In the genomic region with DNA sequence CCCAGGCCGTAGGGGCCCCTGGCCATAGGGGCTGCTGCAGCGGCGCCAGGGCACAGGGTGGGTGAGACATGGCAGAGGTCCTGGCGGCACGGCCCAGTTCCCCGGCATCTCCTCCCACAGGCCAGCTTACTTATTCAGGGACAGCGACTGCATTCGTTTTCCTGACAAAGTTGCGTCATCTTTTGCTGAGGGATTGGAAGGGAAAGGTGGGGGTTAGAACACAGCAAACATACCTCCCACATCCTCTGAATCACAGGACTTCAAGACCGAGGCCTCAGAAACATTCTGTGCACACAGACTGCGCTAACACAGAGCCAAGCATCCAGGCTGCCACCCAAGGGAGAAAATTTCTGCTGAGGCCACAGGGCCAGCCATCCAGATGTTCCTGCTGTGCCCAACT, we compare ENCODE assay signal across 10 mouse cellular contexts. TPM values are rescaled to one million over a fixed set of nuclear protein-coding genes. Genes with fewer than 3 reads are reported as not detected.
DNase-seq lines count a peak whose midpoint lies in the region; ATAC-seq and TF ChIP-seq lines count a peak whose summit lies in the region.
"Had no signal": no experiment of that assay in that cellular context is flagged by ENCODE, and none has a peak within 500 bp of the region (broad histone marks: within the 10 kb centered on the region; RNA-seq: fewer than 3 reads in every experiment).

No protein-coding gene starts in this region.

- peaks cover 22% of the 10 kb centered on the region for H3K79me2 ChIP-seq in C2C12 (ENCODE audit: control insufficient read depth, insufficient read depth)

- no peak overlapping the region for H3K9ac ChIP-seq in intestine, postnatal 0 days (ENCODE audit: low read depth, low read length)
- no peak overlapping the region for H3K9ac ChIP-seq in intestine, embryonic 15.5 days
- H3K9ac ChIP-seq: heart, embryonic 13.5 days had no signal

- H3K4me2 ChIP-seq in intestine, postnatal 0 days (replicated peaks; ENCODE audit: low read depth), result no peak overlapping the region
- H3K4me2 ChIP-seq in intestine, embryonic 15.5 days (replicated peaks), result no peak overlapping the region
- H3K4me2 ChIP-seq: heart, embryonic 13.5 days had no signal

- TF ChIP-seq CTCF in intestine, postnatal 0 days (IDR thresholded peaks at IDR 0.05; ENCODE audit: low read depth), result no peak
- TF ChIP-seq CTCF in C2C12 (IDR thresholded peaks at IDR 0.05; ENCODE audit: control insufficient read depth, insufficient read depth, insufficient read length), result no peak

- ATAC-seq in intestine, postnatal 0 days, result no peak
- ATAC-seq in intestine, embryonic 15.5 days, result no peak

- H3K27ac ChIP-seq in intestine, postnatal 0 days (ENCODE audit: low read depth, low read length), result peak overlapping the region; percentile 50
- H3K27ac ChIP-seq in intestine, embryonic 15.5 days, result no peak overlapping the region
- H3K27ac ChIP-seq in midbrain, embryonic 10.5 days (replicated peaks), result no peak overlapping the region
- H3K27ac ChIP-seq: heart, embryonic 13.5 days had no signal

- no peaks in the 10 kb centered on the region for H3K27me3 ChIP-seq in intestine, postnatal 0 days (replicated peaks; ENCODE audit: control insufficient read depth, insufficient read depth, low read length)
- no peaks in the 10 kb centered on the region for H3K27me3 ChIP-seq in intestine, embryonic 15.5 days (replicated peaks)
- no peaks in the 10 kb centered on the region for H3K27me3 ChIP-seq in C2C12 (ENCODE audit: control insufficient read depth, insufficient read depth, insufficient read length)
- H3K27me3 ChIP-seq in midbrain, embryonic 10.5 days (ENCODE audit: low read depth, poor library complexity, severe bottlenecking), result no peaks in the 10 kb centered on the region
- H3K27me3 ChIP-seq: heart, embryonic 13.5 days; megakaryocyte, embryonic 14.5 days had no signal

- no peaks in the 10 kb centered on the region for H3K9me3 ChIP-seq in intestine, postnatal 0 days (ENCODE audit: control insufficient read depth)
- H3K9me3 ChIP-seq in intestine, embryonic 15.5 days, result no peaks in the 10 kb centered on the region
- no peaks in the 10 kb centered on the region for H3K9me3 ChIP-seq in midbrain, embryonic 10.5 days (replicated peaks)
- H3K9me3 ChIP-seq: heart, embryonic 13.5 days had no signal

- H3K36me3 ChIP-seq in intestine, postnatal 0 days (ENCODE audit: control insufficient read depth, insufficient read depth), result peaks cover 95% of the 10 kb centered on the region
- peaks cover 84% of the 10 kb centered on the region for H3K36me3 ChIP-seq in intestine, embryonic 15.5 days
- H3K36me3 ChIP-seq in C2C12 (ENCODE audit: control insufficient read depth, insufficient read depth), result peaks cover 86% of the 10 kb centered on the region
- H3K36me3 ChIP-seq in midbrain, embryonic 10.5 days, result peaks cover 100% of the 10 kb centered on the region

- intact Hi-C loops in left cerebral cortex, postnatal 14 days (cut with DNase I), result no loop called here

- H3ac ChIP-seq in C2C12 (ENCODE audit: control insufficient read depth, insufficient read length, low read depth), result no peak overlapping the region

- H3K4me1 ChIP-seq in intestine, postnatal 0 days (replicated peaks; ENCODE audit: control insufficient read depth, insufficient read depth, low read length), result no peaks in the 10 kb centered on the region
- no peaks in the 10 kb centered on the region for H3K4me1 ChIP-seq in intestine, embryonic 15.5 days (replicated peaks)
- H3K4me1 ChIP-seq in midbrain, embryonic 10.5 days, result no peaks in the 10 kb centered on the region

- peak; percentile 45 to 51 for DNase-seq in adrenal gland, postnatal 36 days
- DNase-seq in left cerebral cortex, postnatal 14 days (ENCODE audit: low spot score in 2 of 2), result peak; percentile 50 to 68
- DNase-seq in midbrain, embryonic 10.5 days (ENCODE audit: low spot score), result no peak
- DNase-seq in lung, postnatal 14 days, result no peak
- DNase-seq: kidney, adult 18-20 months had no signal

- H3K79me3 ChIP-seq in C2C12 (ENCODE audit: low read depth), result peaks cover 5% of the 10 kb centered on the region

- no peak overlapping the region for H3K4me3 ChIP-seq in intestine, postnatal 0 days (ENCODE audit: low read depth, low read length)
- H3K4me3 ChIP-seq in intestine, embryonic 15.5 days (replicated peaks), result no peak overlapping the region
- no peak overlapping the region for H3K4me3 ChIP-seq in C2C12 (ENCODE audit: insufficient read depth, poor library complexity, severe bottlenecking)
- H3K4me3 ChIP-seq in midbrain, embryonic 10.5 days, result no peak overlapping the region
- H3K4me3 ChIP-seq: heart, embryonic 13.5 days; megakaryocyte, embryonic 14.5 days had no signal

- WGBS in intestine, postnatal 0 days, result 83% methylated on average over 11 of the region's 11 CpGs
- whole genome bisulfite sequencing in intestine, embryonic 15.5 days, result 83% methylated on average over 11 of the region's 11 CpGs
- WGBS in midbrain, embryonic 10.5 days, result 94% methylated on average over 11 of the region's 11 CpGs

TF ChIP-seq in C2C12, 6 proteins besides CTCF, POLR2A, EP300 and RAD21:
- peak; percentile 48 for TF ChIP-seq CEBPB (IDR thresholded peaks at IDR 0.05; ENCODE audit: low read depth)
- TF ChIP-seq MAX (IDR thresholded peaks at IDR 0.05), result no peak
TF ChIP-seq in C2C12: peak in this region for 1.

RNA-seq across cellular contexts. Expression of gene Pdap1, which starts 9.8 kb away (rescaled TPM):
- 49.4 and 55.5 TPM in 2 replicates for polyA plus RNA-seq in intestine, postnatal 0 days (2015; fragmentation: Nextera tagmentation; extraction: Ambion mirVana)
- 77.0 and 87.1 TPM in 2 replicates for polyA plus RNA-seq in intestine, embryonic 15.5 days (2015; fragmentation: Nextera tagmentation; extraction: Ambion mirVana)
- 136 TPM for polyA plus RNA-seq in C2C12 (2012; fragmentation: generic; extraction: Trizol)
- total RNA-seq in adrenal gland, postnatal 36 days (2021), result 10 to 100 TPM; 88.0 to 92.1 TPM
- total RNA-seq in left cerebral cortex, postnatal 14 days (2021), result 10 to 100 TPM; 85.9 to 96.7 TPM
- 128 and 134 TPM in 2 replicates for polyA plus RNA-seq in midbrain, embryonic 10.5 days (2016; fragmentation: Nextera tagmentation; extraction: Ambion mirVana)

RNA-seq across cellular contexts. Expression of gene Bud31, which starts 10.0 kb away (rescaled TPM):
- polyA plus RNA-seq in intestine, postnatal 0 days (2015; fragmentation: Nextera tagmentation; extraction: Ambion mirVana), result 155 and 160 TPM in 2 replicates
- 176 and 185 TPM in 2 replicates for polyA plus RNA-seq in intestine, embryonic 15.5 days (2015; fragmentation: Nextera tagmentation; extraction: Ambion mirVana)
- polyA plus RNA-seq in C2C12 (2012; fragmentation: generic; extraction: Trizol), result 175 TPM
- 100 to 1,000 TPM; 113 to 117 TPM for total RNA-seq in adrenal gland, postnatal 36 days (2021)
- 10 to 100 TPM; 77.9 to 95.3 TPM for total RNA-seq in left cerebral cortex, postnatal 14 days (2021)
- 234 and 244 TPM in 2 replicates for polyA plus RNA-seq in midbrain, embryonic 10.5 days (2016; fragmentation: Nextera tagmentation; extraction: Ambion mirVana)

RNA-seq across cellular contexts. Expression of gene Arpc1b, which starts 16.2 kb away (rescaled TPM):
- polyA plus RNA-seq in intestine, postnatal 0 days (2015; fragmentation: Nextera tagmentation; extraction: Ambion mirVana), result 573 and 610 TPM in 2 replicates
- 554 and 591 TPM in 2 replicates for polyA plus RNA-seq in intestine, embryonic 15.5 days (2015; fragmentation: Nextera tagmentation; extraction: Ambion mirVana)
- 741 TPM for polyA plus RNA-seq in C2C12 (2012; fragmentation: generic; extraction: Trizol)
- 100 to 1,000 TPM; 241 to 271 TPM for total RNA-seq in adrenal gland, postnatal 36 days (2021)
- 10 to 100 TPM; 31.3 to 35.0 TPM for total RNA-seq in left cerebral cortex, postnatal 14 days (2021)
- 105 and 109 TPM in 2 replicates for polyA plus RNA-seq in midbrain, embryonic 10.5 days (2016; fragmentation: Nextera tagmentation; extraction: Ambion mirVana)

RNA-seq across cellular contexts. Expression of gene Ptcd1, which starts 36.7 kb away (rescaled TPM):
- polyA plus RNA-seq in intestine, postnatal 0 days (2015; fragmentation: Nextera tagmentation; extraction: Ambion mirVana), result 9.3 and 9.9 TPM in 2 replicates
- 13.6 and 14.2 TPM in 2 replicates for polyA plus RNA-seq in intestine, embryonic 15.5 days (2015; fragmentation: Nextera tagmentation; extraction: Ambion mirVana)
- 14.5 TPM for polyA plus RNA-seq in C2C12 (2012; fragmentation: generic; extraction: Trizol)
- total RNA-seq in adrenal gland, postnatal 36 days (2021), result 10 to 100 TPM; 22.4 to 31.3 TPM
- total RNA-seq in left cerebral cortex, postnatal 14 days (2021), result 10 to 100 TPM; 16.4 to 17.7 TPM
- polyA plus RNA-seq in midbrain, embryonic 10.5 days (2016; fragmentation: Nextera tagmentation; extraction: Ambion mirVana), result 18.3 and 22.4 TPM in 2 replicates

RNA-seq across cellular contexts. Expression of gene Cpsf4, which starts 36.8 kb away (rescaled TPM):
- 23.1 and 23.4 TPM in 2 replicates for polyA plus RNA-seq in intestine, postnatal 0 days (2015; fragmentation: Nextera tagmentation; extraction: Ambion mirVana)
- 43.1 and 47.1 TPM in 2 replicates for polyA plus RNA-seq in intestine, embryonic 15.5 days (2015; fragmentation: Nextera tagmentation; extraction: Ambion mirVana)
- polyA plus RNA-seq in C2C12 (2012; fragmentation: generic; extraction: Trizol), result 47.7 TPM
- total RNA-seq in adrenal gland, postnatal 36 days (2021), result 10 to 100 TPM; 19.0 to 19.3 TPM
- 10 to 100 TPM; 24.0 to 24.2 TPM for total RNA-seq in left cerebral cortex, postnatal 14 days (2021)
- 83.9 and 85.1 TPM in 2 replicates for polyA plus RNA-seq in midbrain, embryonic 10.5 days (2016; fragmentation: Nextera tagmentation; extraction: Ambion mirVana)

Comparison
In these comparisons a context has a peak if more than half of its experiments do, and no peak if none do; other contexts are left out.
1. DNase-seq: peak in adrenal gland, postnatal 36 days (2 of 2) and left cerebral cortex, postnatal 14 days (2 of 2); none in midbrain, embryonic 10.5 days (single experiment) and lung, postnatal 14 days (single experiment).